Mouse (Mus musculus): ENCODE data around the gene Rabggta.

The Rabggta gene

GRCm38 (mm10) chr14:55733889-55734288 lies 11.8 kb upstream of the Rabggta start:
- in situ Hi-C loops (cut with MboI, MseI), result no loop called here

DNA sequence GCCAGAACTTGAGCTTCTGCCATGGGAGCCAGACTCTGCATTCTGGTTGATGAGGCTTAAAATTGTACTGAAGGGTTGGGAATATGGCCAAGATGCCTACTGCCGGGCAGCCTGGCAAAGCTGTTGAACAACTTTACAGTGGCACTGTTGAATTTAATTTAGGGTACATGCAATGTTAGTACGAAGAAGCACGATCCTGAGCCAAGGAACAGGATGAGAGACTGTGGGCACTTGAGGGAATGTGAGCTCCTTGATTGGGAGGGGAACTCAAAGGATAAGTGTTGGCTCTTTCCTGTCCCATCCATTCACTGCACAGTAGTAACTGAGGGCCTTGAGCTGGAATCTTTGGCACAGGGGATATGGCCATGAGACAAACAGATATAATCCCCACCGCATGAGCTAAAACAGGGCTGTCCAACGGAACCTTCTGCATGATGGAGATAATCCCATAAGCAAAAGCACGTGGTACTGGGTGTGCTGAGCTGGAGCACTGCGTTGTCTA lies 8.5 kb upstream of the Rabggta start:
- in situ Hi-C loops (cut with MboI, MseI), result no loop called here

GRCm38 (mm10) chr14:55730116-55730515 lies 8.1 kb upstream of the Rabggta start:
- in situ Hi-C loops (cut with MboI, MseI), result no loop called here

DNA sequence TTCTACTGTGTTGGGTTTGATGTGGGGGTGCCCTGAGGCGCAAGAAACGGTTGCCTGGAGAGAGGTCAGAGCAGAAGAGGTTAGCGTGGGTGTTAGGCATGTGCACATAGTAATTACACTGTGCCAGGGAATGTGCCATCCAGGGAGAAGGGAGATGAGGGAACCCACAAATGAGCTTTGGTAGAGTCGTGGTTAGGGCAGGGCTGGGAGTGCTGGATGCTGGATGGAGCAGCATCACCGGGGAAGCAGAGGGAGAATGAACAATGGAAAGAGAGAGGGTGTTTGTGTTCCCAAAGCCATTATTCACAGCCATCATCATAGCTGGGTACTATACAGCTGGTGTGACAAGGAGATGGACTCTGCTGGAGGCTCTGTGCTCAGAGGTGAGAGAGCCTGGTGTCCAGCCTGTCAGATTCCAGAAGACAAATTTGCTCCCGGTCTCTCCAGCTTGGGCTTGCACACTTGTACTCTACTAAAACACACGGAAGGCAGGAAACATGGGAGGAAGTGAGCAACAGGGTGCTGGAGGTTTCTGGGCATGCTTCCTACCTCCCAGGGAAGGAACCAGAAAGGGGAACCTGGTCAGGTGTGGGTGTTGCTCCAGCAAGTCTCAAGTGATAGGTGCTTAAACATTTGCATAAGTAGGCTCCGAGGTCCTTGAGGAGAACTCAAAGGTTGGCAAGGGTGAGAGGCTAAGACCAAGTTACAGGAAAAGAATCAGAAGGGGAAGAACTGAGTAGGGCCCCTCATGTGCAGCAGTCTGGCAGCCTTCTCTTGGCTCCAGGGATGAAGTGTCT lies 6.0 kb upstream of the Rabggta start:
- in situ Hi-C loops (cut with MboI, MseI), result no loop called here

DNA sequence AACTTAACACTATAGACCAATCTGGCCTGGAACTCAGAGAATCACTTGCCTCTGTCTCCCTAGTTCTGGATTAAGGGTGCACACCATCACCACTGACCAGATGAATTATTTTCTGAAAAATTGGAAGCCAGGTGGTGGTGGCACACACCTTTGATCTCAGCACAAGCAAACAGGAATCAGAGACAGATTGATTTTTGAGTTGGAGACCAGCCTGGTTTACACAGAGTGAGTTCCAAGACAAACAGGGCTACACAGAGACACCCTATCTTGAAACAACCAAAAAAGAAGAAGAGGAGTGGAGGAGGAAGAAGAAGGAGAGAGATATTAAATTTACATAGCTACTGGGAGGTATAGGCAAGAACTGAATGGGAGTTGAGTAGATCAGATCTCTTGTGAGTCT lies 4.2 kb upstream of the Rabggta start:
- in situ Hi-C loops (cut with MboI, MseI), result no loop called here

- in situ Hi-C loops (cut with MboI, MseI), result loop anchor here (25.0 kb wide), 1 partner anchor 838 kb away; no protein-coding TSS in a partner anchor
Observed at GRCm38 (mm10) chr14:55724411-55724871, 2.4 kb upstream of the Rabggta start.

GRCm38 (mm10) chr14:55723433-55723832 lies 1.4 kb upstream of the Rabggta start:
- in situ Hi-C loops (cut with MboI, MseI), result loop anchor here (25.0 kb wide), 1 partner anchor 839 kb away; no protein-coding TSS in a partner anchor

DNA sequence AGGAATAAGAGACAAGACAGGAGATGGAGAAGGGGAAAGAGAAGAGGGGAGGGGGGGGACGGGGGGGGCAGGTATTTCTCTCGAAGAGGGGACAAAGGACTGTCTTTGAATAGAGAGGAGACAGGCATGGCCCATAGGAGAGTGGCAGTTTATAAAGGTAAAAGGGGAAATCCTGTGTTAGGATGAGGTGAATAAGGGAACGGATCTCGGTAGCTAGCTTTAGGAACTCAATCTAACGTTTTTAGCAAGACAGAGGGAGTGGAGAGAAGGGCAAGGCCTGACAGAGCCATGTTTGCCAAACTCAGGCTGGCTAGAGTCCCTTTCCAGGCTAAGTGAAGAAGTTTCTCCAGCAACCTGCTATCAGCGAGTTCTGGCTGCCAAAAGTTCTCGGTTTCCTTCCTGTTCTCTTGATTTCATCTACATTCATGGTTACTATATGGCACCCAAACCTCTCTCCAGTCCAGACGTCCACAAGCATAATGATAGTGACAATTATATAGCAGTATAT lies 429 bp upstream of the Rabggta start:
- in situ Hi-C loops (cut with MboI, MseI), result loop anchor here (25.0 kb wide), 1 partner anchor 840 kb away; no protein-coding TSS in a partner anchor

DNA sequence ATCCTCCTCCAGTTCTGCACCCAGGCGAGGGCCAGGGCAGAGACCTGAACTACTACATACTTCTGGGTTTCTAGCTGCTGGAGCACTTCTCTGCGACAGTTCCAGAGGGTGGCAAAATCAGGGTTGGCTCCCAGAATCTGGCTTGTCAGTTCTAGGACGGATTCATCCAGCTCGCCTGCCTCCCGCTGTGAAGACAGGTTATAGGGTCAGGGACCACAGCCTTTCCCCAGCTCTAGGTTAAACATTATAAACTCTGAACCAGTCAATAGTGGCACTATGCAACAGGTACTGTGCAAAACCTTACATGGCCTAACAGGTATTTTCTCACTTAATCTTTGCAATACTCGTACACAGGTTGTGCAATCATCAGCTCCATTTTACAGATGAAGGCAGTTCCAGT lies 987 bp downstream of the Rabggta start:
- in situ Hi-C loops (cut with MboI, MseI), result loop anchor here (25.0 kb wide), 1 partner anchor 841 kb away; no protein-coding TSS in a partner anchor

DNA sequence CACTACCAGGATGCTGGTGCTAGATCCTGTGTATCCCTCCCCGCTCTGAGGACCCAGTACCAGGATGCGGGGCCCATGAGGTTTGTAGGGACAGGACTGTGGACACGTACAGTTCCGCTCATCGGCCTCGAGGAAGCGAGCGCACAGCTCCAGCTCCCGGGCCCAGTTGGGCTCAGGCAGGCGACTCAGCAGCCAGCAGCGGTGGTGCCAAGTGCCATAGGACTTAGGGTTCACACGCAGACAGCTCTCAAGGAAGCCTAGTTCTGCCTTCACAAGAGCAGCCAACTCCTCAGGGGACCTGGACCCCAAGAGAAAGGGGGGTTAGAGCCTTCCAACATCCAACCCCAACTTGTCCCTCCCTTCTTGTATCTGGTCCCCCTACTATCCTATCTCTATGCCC lies 1.4 kb downstream of the Rabggta start:
- in situ Hi-C loops (cut with MboI, MseI), result loop anchor here (25.0 kb wide), 1 partner anchor 842 kb away; no protein-coding TSS in a partner anchor

GRCm38 (mm10) chr14:55719737-55720136 lies 2.3 kb downstream of the Rabggta start:
- in situ Hi-C loops (cut with MboI, MseI), result loop anchor here (25.0 kb wide), 1 partner anchor 843 kb away; no protein-coding TSS in a partner anchor

DNA sequence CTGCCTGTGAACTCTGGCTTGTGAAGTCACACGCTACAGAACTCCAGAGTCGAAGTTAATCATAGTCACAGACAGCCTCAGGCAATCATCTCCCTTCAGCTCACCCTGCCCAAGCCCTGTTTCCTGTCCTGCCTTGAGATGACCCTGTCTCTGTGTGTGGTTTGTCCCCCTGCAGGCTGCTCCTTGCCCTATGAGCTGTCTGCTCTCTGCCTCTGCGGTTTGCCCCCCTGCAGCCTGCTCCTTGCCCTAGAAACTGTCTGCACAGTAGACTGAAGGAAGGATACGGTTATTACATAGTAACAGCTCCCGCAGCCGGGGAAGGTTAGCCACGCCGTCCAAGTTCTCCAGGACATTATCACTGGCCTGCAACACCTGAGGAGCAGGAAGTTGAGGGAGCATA lies 5.2 kb downstream of the Rabggta start:
- in situ Hi-C loops (cut with MboI, MseI), result loop anchor here (25.0 kb wide), 1 partner anchor 845 kb away; no protein-coding TSS in a partner anchor

- in situ Hi-C loops (cut with MboI, MseI), result loop anchor here (25.0 kb wide), 1 partner anchor 846 kb away; no protein-coding TSS in a partner anchor
Observed at GRCm38 (mm10) chr14:55716271-55716670, 5.8 kb downstream of the Rabggta start.

DNA sequence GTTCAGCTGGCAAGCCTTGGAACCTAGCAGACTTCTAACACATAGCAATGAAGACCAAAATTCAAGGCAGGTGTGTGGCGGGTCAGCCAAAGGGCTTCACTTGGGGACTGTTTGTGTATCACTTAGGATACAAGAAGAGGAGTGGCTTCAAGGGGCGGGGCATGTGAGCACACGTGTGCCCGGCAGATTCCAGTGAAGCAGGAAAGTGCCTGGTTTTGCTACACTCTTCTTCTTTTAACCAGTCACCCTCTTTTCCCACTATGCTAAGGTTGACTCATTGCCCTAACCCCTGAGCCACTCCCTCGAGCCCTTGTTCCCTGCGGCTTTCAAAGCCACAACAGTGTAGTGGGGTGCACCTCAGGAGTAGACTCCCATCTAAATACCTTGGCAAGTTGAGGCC lies 7.2 kb downstream of the Rabggta start:
- in situ Hi-C loops (cut with MboI, MseI), result loop anchor here (25.0 kb wide), 1 partner anchor 847 kb away; no protein-coding TSS in a partner anchor

- in situ Hi-C loops (cut with MboI, MseI), result loop anchor here (25.0 kb wide), 1 partner anchor 849 kb away; no protein-coding TSS in a partner anchor
Observed at GRCm38 (mm10) chr14:55713729-55714122, 8.3 kb downstream of the Rabggta start, which contains the start of gene Tgm1. Gene Tgm1 (minus strand): TSS chr14:55713926.

DNA sequence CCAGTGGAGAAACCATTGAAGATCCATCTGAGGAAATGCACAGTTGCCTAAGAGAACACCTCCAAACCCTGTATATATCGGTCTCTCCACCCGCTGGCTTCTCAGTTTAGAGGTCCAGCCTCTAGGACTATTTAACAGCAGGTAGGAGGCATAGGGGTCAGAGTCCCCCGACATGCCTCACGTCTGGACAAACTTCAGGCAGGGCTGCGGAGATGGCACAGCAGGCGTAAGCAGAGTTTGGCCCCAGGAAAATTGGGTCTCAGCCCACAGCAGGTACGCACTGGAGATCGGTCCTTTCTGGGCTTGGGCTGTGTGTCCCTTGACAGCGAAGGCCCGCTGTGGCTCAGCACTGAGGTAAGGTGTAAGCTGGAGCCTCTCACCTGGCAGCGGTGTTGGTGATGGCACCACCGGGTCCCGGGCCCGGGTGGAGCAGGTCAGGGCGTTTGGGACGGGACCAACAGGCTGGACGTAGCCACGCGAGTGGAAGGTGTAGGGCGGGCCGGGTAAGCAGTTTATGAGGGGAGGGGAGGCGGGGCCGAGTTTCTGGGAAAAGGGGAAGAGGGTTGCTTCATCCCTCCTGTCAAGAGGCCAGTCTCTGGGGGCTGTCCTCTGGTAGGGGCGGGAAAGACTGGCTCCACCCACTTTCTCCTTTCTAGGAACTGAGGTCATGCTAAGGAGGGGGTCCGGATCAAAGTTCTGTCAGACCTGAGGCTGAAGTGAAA lies 8.9 kb downstream of the Rabggta start:
- in situ Hi-C loops (cut with MboI, MseI), result loop anchor here (25.0 kb wide), 1 partner anchor 849 kb away; no protein-coding TSS in a partner anchor

DNA sequence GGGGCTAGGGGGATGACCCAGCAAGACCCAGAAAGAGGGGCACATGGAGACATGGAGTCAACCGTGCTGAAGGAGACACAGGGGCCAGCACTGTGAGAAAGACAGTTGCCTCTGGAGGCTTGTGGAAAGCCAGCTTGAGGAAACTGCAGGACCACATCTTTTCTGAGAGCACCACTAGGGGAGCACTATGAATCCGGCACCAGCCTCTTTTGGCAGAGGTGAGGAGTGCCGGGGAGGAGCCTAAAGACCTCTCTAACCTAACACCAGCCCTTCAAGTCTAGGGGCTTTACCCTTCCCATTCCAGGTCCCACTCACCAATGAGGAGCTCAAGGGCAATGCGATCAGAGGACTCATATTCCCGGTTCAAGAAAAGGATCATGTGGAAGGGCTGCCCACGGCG lies 10.3 kb downstream of the Rabggta start:
- in situ Hi-C loops (cut with MboI, MseI), result loop anchor here (25.0 kb wide), 1 partner anchor 851 kb away; no protein-coding TSS in a partner anchor

DNA sequence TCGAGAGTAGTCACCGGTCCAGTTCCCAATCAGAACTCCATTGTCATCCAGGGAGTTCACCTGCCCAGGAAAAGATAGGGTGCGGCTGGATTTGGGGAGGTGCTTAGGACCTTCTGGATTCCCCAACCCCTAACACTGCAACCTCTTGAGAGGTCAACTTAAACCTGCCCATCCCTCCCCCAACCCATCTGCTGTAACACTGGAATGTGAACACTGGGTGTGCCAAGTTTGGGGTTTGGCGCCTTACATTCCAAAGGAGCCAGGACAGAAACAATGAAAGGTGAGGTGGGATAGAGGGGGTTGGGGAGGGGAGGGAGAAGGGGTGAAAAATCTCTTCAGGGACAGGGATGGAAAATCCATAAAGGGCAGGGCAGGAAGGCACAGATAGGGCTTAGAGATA lies 12.6 kb downstream of the Rabggta start:
- in situ Hi-C loops (cut with MboI, MseI), result loop anchor here (25.0 kb wide), 1 partner anchor 853 kb away; no protein-coding TSS in a partner anchor

- in situ Hi-C loops (cut with MboI, MseI), result loop anchor here (25.0 kb wide), 1 partner anchor 855 kb away; no protein-coding TSS in a partner anchor
Observed at GRCm38 (mm10) chr14:55707397-55707796, 14.7 kb downstream of the Rabggta start.

- in situ Hi-C loops (cut with MboI, MseI), result loop anchor here (25.0 kb wide), 1 partner anchor 856 kb away; no protein-coding TSS in a partner anchor
Observed at GRCm38 (mm10) chr14:55706051-55706600, 15.9 kb downstream of the Rabggta start.

DNA sequence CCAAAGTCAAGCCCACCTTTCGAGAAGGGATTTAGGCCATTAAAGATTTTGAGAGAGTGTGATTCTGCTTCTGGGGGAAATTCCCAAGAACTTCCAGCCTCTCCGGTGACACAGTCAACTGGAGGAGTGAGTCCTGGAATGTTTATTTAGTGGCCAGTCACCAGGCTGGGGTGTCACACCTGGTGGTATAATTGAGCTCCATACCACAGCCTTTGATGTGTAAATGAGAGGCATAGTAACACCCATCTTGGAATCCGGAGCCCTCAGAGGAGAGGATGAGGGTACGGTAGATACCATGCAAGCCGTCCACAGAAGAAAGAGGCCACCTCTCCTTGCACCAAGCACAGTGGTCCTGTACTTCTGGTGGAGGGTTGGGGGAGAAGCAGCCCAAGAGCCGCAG lies 19.3 kb downstream of the Rabggta start:
- in situ Hi-C loops (cut with MboI, MseI), result loop anchor here (25.0 kb wide), 1 partner anchor 860 kb away; no protein-coding TSS in a partner anchor

All from T-helper 1 cell (primary cell).